Mouse (Mus musculus) C2C12 (cell line): Measurements from ENCODE around the gene Kpna6. TPM values are rescaled to one million over a fixed set of nuclear protein-coding genes. Genes with fewer than 3 reads are reported as not detected.

Experiments used
- H3K27me3 ChIP-seq: one replicate; pipeline ENCODE4 v1.6.1; 2011; ENCODE audit not compliant: control insufficient read depth, insufficient read depth, insufficient read length
- H3K36me3 ChIP-seq: one replicate; pipeline ENCODE4 v1.6.1; 2011; ENCODE audit not compliant: control insufficient read depth, insufficient read depth
- H3K4me3 ChIP-seq: one replicate; pipeline ENCODE4 v1.5.1; 2011; ENCODE audit warnings: mild to moderate bottlenecking, control low read depth; ENCODE audit not compliant: poor library complexity, insufficient read depth, severe bottlenecking
- H3K79me2 ChIP-seq: one replicate; pipeline ENCODE4 v1.6.1; 2011; ENCODE audit not compliant: control insufficient read depth, insufficient read depth
- H3K79me3 ChIP-seq: one replicate; pipeline ENCODE4 v1.6.1; 2011; ENCODE audit warnings: low read depth, control low read depth
- H3ac ChIP-seq: one replicate; pipeline ENCODE3; 2011; ENCODE audit warnings: low read depth; ENCODE audit not compliant: control insufficient read depth, insufficient read length
- CEBPB ChIP-seq: IDR thresholded peaks from one replicate; pipeline ENCODE4 v1.6.1; 2011; ENCODE audit warnings: low read depth, mild to moderate bottlenecking, control low read depth, moderate library complexity
- CTCF ChIP-seq: IDR thresholded peaks from one replicate; pipeline ENCODE4 v1.5.1; 2011; ENCODE audit not compliant: control insufficient read depth, insufficient read depth, insufficient read length
- FOSL1 ChIP-seq: IDR thresholded peaks from one replicate; pipeline ENCODE4 v1.8.0; 2011; ENCODE audit warnings: mild to moderate bottlenecking, low read length; ENCODE audit not compliant: poor library complexity, insufficient read depth, severe bottlenecking
- MAX ChIP-seq: IDR thresholded peaks from one replicate; pipeline ENCODE4 v1.6.1; 2011; ENCODE audit warnings: mild to moderate bottlenecking, control low read depth
- MYOD1 ChIP-seq: IDR thresholded peaks from one replicate; pipeline ENCODE4 v1.6.1; 2011; ENCODE audit warnings: low read depth; ENCODE audit not compliant: control insufficient read depth, insufficient read length
- MYOG ChIP-seq: IDR thresholded peaks from one replicate; pipeline ENCODE4 v1.6.1; 2011; ENCODE audit not compliant: control insufficient read depth, insufficient read length; ENCODE audit errors: extremely low read depth
- USF1 ChIP-seq: IDR thresholded peaks from one replicate; pipeline ENCODE4 v1.6.1; 2011; ENCODE audit warnings: low read depth, mild to moderate bottlenecking, control low read depth, moderate library complexity
- polyA plus RNA-seq: library from polyadenylated mRNA; unstranded; fragments of >200 nt; fragmentation: generic; extraction: Trizol; gene quantifications from one replicate; pipeline ENCODE4 v1.2.1, GENCODE M21; 2012; ENCODE audit warnings: missing spikeins

The Kpna6 gene
- polyA plus RNA-seq, 1 experiment = 23.9 TPM

- TF ChIP-seq CEBPB = no peak
- Histone ChIP-seq H3K79me2 (peaks cover 6% of the 10 kb centered on the region), H3K4me3 (peak within 1 kb of the TSS; percentile 29), H3K27me3 (no peaks in the 10 kb centered on the region), H3ac (peak within 1 kb of the TSS; percentile 55), H3K36me3 (peaks cover 20% of the 10 kb centered on the region), H3K79me3 (no peaks in the 10 kb centered on the region)
Measured at GRCm38 (mm10) chr4:129623681-129624091, 48.9 kb downstream of the Kpna6 start, which contains the start of gene Ccdc28b. Ccdc28b (minus strand) TSS chr4:129623947.

GRCm38 (mm10) chr4:129622803-129623535 is 49.6 kb downstream of the Kpna6 start:
- peak overlapping the region; percentile 29 for H3K4me3 ChIP-seq
- H3K36me3 ChIP-seq = peaks cover 13% of the 10 kb centered on the region
- TF ChIP-seq FOSL1 (no peak), CTCF (no peak), USF1 (no peak), MAX (no peak), CEBPB (no peak), MYOD1 (no peak), MYOG (no peak)
- H3ac ChIP-seq = peak overlapping the region; percentile 55
- H3K79me3 ChIP-seq = peaks cover 4% of the 10 kb centered on the region
- H3K79me2 ChIP-seq = peaks cover 12% of the 10 kb centered on the region
- no peaks in the 10 kb centered on the region for H3K27me3 ChIP-seq

DNA sequence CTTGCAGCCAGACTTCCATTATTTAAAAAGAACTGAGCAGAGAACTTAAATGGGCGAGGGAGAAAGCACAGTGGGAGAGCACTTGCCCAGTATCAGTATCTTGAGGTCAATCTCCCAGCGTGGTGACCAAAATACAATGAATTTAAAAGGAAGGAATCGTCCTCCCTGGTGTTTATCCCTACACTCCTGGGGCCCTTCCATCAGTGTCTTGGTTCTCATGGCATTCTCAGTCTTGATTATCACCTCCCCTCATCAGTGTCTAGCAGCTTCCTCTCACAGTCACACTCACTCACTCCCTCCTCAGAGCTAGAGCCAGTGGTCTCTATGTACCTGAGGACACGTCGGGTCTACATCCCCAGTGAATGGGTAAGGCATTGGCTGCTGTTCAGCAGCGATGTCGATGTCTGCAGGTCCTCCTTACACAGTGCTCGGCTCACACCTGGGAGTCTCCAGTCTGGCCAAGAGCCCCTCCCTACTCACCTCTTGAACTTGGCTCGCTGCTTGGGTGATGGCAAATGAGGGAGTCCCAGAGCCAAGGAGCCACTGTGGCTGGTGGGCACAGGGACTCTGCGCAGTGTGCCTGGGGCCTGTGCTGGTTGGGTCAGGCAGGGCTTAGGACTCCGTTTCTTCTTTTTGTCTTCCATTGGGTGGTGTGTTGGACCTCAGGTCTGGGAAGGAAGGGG is 50.3 kb downstream of the Kpna6 start:
- H3ac ChIP-seq = no peak overlapping the region
- peaks cover 10% of the 10 kb centered on the region for H3K79me2 ChIP-seq
- peaks cover 11% of the 10 kb centered on the region for H3K36me3 ChIP-seq
- no peak overlapping the region for H3K4me3 ChIP-seq
- H3K27me3 ChIP-seq = no peaks in the 10 kb centered on the region
- H3K79me3 ChIP-seq = peaks cover 4% of the 10 kb centered on the region
- TF ChIP-seq USF1 (no peak), CEBPB (no peak), FOSL1 (no peak), MYOG (no peak), MYOD1 (no peak)

GRCm38 (mm10) chr4:129621283-129621841 is 51.2 kb downstream of the Kpna6 start:
- H3K79me3 ChIP-seq = peaks cover 4% of the 10 kb centered on the region
- no peaks in the 10 kb centered on the region for H3K27me3 ChIP-seq
- H3K36me3 ChIP-seq = peaks cover 12% of the 10 kb centered on the region
- H3ac ChIP-seq = no peak overlapping the region
- H3K4me3 ChIP-seq = no peak overlapping the region
- no peak for TF ChIP-seq FOSL1
- peaks cover 8% of the 10 kb centered on the region for H3K79me2 ChIP-seq

GRCm38 (mm10) chr4:129620419-129621282 is 51.9 kb downstream of the Kpna6 start:
- H3K79me3 ChIP-seq = peaks cover 4% of the 10 kb centered on the region
- no peaks in the 10 kb centered on the region for H3K27me3 ChIP-seq
- H3K79me2 ChIP-seq = peaks cover 8% of the 10 kb centered on the region
- H3K4me3 ChIP-seq = no peak overlapping the region
- H3K36me3 ChIP-seq = peaks cover 12% of the 10 kb centered on the region
- TF ChIP-seq FOSL1 = no peak
- no peak for TF ChIP-seq USF1
- no peak for TF ChIP-seq CEBPB
- TF ChIP-seq MAX = no peak
- no peak for TF ChIP-seq MYOG
- TF ChIP-seq MYOD1 = no peak
- TF ChIP-seq CTCF = no peak
- H3ac ChIP-seq = no peak overlapping the region
